Mouse (Mus musculus): Measurements from ENCODE around the gene Uqcrc1.

Gene Uqcrc1

GRCm38 (mm10) chr9:108936418-108937364 lies at the start of gene Uqcrc1:
Gene Uqcrc1, plus strand, starts transcription at chr9:108936633.
- DNase-seq (ENCODE audit: low spot score), result peak; percentile 96

- DNase-seq (ENCODE audit: low spot score), result no peak
These were observed 24.1 kb upstream of the Uqcrc1 start for GRCm38 (mm10) chr9:108912308-108912707.

- DNase-seq (ENCODE audit: low spot score), result no peak
These were observed 23.3 kb upstream of the Uqcrc1 start for GRCm38 (mm10) chr9:108913161-108913560.

GRCm38 (mm10) chr9:108913621-108914020 lies 22.8 kb upstream of the Uqcrc1 start:
- no peak for DNase-seq (ENCODE audit: low spot score)

GRCm38 (mm10) chr9:108914491-108914890 lies 21.9 kb upstream of the Uqcrc1 start, which contains the start of gene Tmem89:
Gene Tmem89, plus strand, starts transcription at chr9:108914619.
- no peak for DNase-seq (ENCODE audit: low spot score)

GRCm38 (mm10) chr9:108925897-108926296 lies 10.5 kb upstream of the Uqcrc1 start:
- no peak for DNase-seq (ENCODE audit: low spot score)

GRCm38 (mm10) chr9:108928424-108928823 lies 8.0 kb upstream of the Uqcrc1 start:
- DNase-seq (ENCODE audit: low spot score), result no peak

GRCm38 (mm10) chr9:108935991-108936390 lies 442 bp upstream of the Uqcrc1 start:
- DNase-seq (ENCODE audit: low spot score), result no peak

GRCm38 (mm10) chr9:108945111-108945510 lies 8.7 kb downstream of the Uqcrc1 start:
- DNase-seq (ENCODE audit: low spot score), result no peak

GRCm38 (mm10) chr9:108945608-108946007 lies 9.2 kb downstream of the Uqcrc1 start:
- no peak for DNase-seq (ENCODE audit: low spot score)

- DNase-seq (ENCODE audit: low spot score), result no peak
These were observed 13.0 kb downstream of the Uqcrc1 start for GRCm38 (mm10) chr9:108949231-108949966.

- DNase-seq (ENCODE audit: low spot score), result no peak
These were observed 13.7 kb downstream of the Uqcrc1 start for GRCm38 (mm10) chr9:108949967-108950728.

- DNase-seq (ENCODE audit: low spot score), result no peak
These were observed 16.7 kb downstream of the Uqcrc1 start, which contains the start of gene Col7a1 for GRCm38 (mm10) chr9:108953081-108953636. Gene Col7a1, plus strand, starts transcription at chr9:108953586.

GRCm38 (mm10) chr9:108955241-108955640 lies 18.8 kb downstream of the Uqcrc1 start:
- DNase-seq (ENCODE audit: low spot score), result no peak

- no peak for DNase-seq (ENCODE audit: low spot score)
These were observed 19.4 kb downstream of the Uqcrc1 start for GRCm38 (mm10) chr9:108955846-108956245.

- no peak for DNase-seq (ENCODE audit: low spot score)
These were observed 27.1 kb downstream of the Uqcrc1 start for GRCm38 (mm10) chr9:108963577-108963976.

- DNase-seq (ENCODE audit: low spot score), result no peak
These were observed 27.9 kb downstream of the Uqcrc1 start for GRCm38 (mm10) chr9:108964338-108964737.

- no peak for DNase-seq (ENCODE audit: low spot score)
These were observed 34.2 kb downstream of the Uqcrc1 start for GRCm38 (mm10) chr9:108970623-108971022.

GRCm38 (mm10) chr9:108976483-108976882 lies 40.0 kb downstream of the Uqcrc1 start:
- DNase-seq (ENCODE audit: low spot score), result no peak

- no peak for DNase-seq (ENCODE audit: low spot score)
These were observed 41.5 kb downstream of the Uqcrc1 start for GRCm38 (mm10) chr9:108977966-108978365.

- DNase-seq (ENCODE audit: low spot score), result no peak
These were observed 46.1 kb downstream of the Uqcrc1 start for GRCm38 (mm10) chr9:108982498-108982897.

- DNase-seq (ENCODE audit: low spot score), result no peak
These were observed 46.8 kb downstream of the Uqcrc1 start for GRCm38 (mm10) chr9:108983209-108983608.

Data from T-cell, adult 2 months (primary cell).